Mouse (Mus musculus) midbrain, postnatal 0 days (tissue): ENCODE data around the gene Apol6. TPM values are rescaled to one million over a fixed set of nuclear protein-coding genes. Genes with fewer than 3 reads are reported as not detected.
A peak's percentile ranks its signal among the peaks of the same experiment; 100 is the strongest.

Experiments used
- ATAC-seq: fragments of 200-750 bp; cut with Nextera tagmentation; 2 replicates; pipeline ENCODE4 v1.8.0; 2017; ENCODE audit warnings: moderate number of reproducible peaks, mild to moderate bottlenecking, moderate TSS enrichment, moderate library complexity; ENCODE audit not compliant: low FRiP score
- DNase-seq: peaks from one replicate; pipeline ENCODE4 v3.0.0-alpha.2; 2015; ENCODE audit warnings: low spot score
- H3K27ac ChIP-seq: fragments of 300-500 bp; sonication (generic); 2 replicates; pipeline ENCODE4 v1.5.1; 2014; ENCODE audit warnings: low read depth, mild to moderate bottlenecking, low read length, mixed read lengths
- H3K27me3 ChIP-seq: fragments of 300-500 bp; sonication (generic); 2 replicates; pipeline ENCODE4 v1.6.1; 2014; ENCODE audit warnings: low read length, control low read depth, mixed read lengths; ENCODE audit not compliant: insufficient read depth
- H3K36me3 ChIP-seq: fragments of 300-500 bp; sonication (generic); 2 replicates; pipeline ENCODE4 v1.6.1; 2014; ENCODE audit warnings: low read length, control low read depth, mixed read lengths; ENCODE audit not compliant: insufficient read depth
- H3K4me1 ChIP-seq: fragments of 300-500 bp; sonication (generic); 2 replicates; pipeline ENCODE4 v1.6.1; 2014; ENCODE audit warnings: mild to moderate bottlenecking, control low read depth, antibody characterized with exemption, low read length, mixed read lengths; ENCODE audit not compliant: insufficient read depth
- H3K4me2 ChIP-seq: fragments of 300-500 bp; sonication (generic); 2 replicates; pipeline ENCODE4 v1.6.1; 2014; ENCODE audit warnings: low read depth, mild to moderate bottlenecking, low read length, mixed read lengths; ENCODE audit not compliant: poor library complexity, severe bottlenecking
- H3K4me3 ChIP-seq: fragments of 300-500 bp; sonication (generic); 2 replicates; pipeline ENCODE4 v1.5.1; 2014; ENCODE audit warnings: low read depth, mild to moderate bottlenecking, low read length, moderate library complexity
- H3K9ac ChIP-seq: fragments of 300-500 bp; sonication (generic); replicated peaks from 2 replicates; pipeline ENCODE4 v1.6.1; 2014; ENCODE audit warnings: mild to moderate bottlenecking, low read length, moderate library complexity, mixed read lengths; ENCODE audit not compliant: poor library complexity, severe bottlenecking
- H3K9me3 ChIP-seq: fragments of 300-500 bp; sonication (generic); 2 replicates; pipeline ENCODE4 v1.6.1; 2016; ENCODE audit warnings: low read length, control low read depth
- CTCF ChIP-seq: IDR thresholded peaks from 2 replicates; pipeline ENCODE4 v1.5.1; 2016; ENCODE audit warnings: antibody characterized with exemption, mild to moderate bottlenecking
- WGBS: fragments of 180-500 bp; shearing (Covaris S2); extraction: QIAGEN DNeasy Blood & Tissue Kit; methylation state at CpG from one replicate; pipeline ENCODE4 v1.1.7; 2014; 5-methylcytosine and 5-hydroxymethylcytosine counted together
- polyA plus RNA-seq: library from polyadenylated mRNA; unstranded; fragments of >200 nt; fragmentation: Nextera tagmentation; extraction: Ambion mirVana; gene quantifications from 2 replicates; pipeline ENCODE4 v1.2.1, GENCODE M21; 2015
- total RNA-seq: library from RNA; depleted of rRNA; stranded (reverse); fragments of >200 nt; gene quantifications from 2 replicates; pipeline ENCODE4 v1.2.3, GENCODE M21; 2014

Apol6 gene
- total and polyA plus RNA-seq, 2 experiments from 2014 or later = 0.15 to 0.16 TPM

DNA sequence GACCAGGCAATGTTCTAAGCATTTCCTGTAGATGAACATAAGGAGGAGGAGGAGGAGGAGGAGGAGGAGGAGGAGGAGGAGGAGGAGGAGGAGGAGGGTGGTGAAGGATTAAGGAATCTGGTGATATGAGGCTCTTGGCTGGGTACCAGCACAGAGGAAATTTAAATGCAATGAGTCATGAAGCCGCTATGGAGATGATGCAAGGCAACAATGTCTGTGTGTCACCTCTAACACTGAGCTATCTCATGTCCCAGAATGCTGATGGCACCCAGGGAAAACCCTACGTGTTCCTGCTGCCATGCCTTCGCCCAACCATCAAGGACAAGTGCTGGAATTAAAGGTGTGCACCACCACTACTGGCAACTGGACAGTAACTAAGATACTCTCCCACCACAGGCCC is 24.5 kb downstream of the Apol6 start:
- Histone ChIP-seq H3K4me2 (no peak overlapping the region), H3K27ac (no peak overlapping the region), H3K36me3 (no peaks in the 10 kb centered on the region), H3K4me3 (no peak overlapping the region), H3K27me3 (no peaks in the 10 kb centered on the region), H3K9ac (no peak overlapping the region), H3K4me1 (peaks cover 2% of the 10 kb centered on the region; the same call in 1 of the 2 replicates), H3K9me3 (no peaks in the 10 kb centered on the region)
- WGBS = 87% methylated on average over 3 of the region's 3 CpGs
- ATAC-seq = no peak
- no peak for TF ChIP-seq CTCF
- DNase-seq = no peak

DNA sequence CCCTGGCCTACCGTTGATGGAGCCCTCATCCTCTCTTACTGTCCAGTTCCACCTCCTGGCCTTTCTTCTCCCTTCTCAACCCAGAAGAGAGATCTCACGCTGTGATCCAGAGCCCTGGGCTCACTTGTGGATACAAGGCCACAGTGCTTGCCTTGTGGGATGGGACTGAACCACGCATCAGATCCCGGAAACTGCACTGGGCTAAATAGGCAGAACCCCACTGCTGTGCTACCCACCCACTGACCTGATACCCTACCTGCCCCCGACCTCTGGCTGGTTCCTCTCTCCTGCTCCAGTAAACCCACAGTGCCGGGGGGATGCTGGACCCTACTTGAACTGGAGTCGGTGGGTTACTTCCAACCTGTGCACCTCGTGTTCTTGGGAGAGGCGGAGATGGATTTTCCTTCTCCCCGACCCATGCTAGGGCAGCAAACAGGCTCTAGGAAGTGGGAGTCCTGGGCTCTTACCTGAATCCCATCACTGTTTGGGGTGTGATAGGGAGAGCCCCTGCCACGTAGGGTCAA is 26.3 kb downstream of the Apol6 start:
- no peak for TF ChIP-seq CTCF
- H3K4me2 ChIP-seq = no peak overlapping the region
- no peak overlapping the region for H3K9ac ChIP-seq
- DNase-seq = no peak
- no peak for ATAC-seq
- no peak overlapping the region for H3K4me3 ChIP-seq
- H3K27me3 ChIP-seq = no peaks in the 10 kb centered on the region
- WGBS = 88% methylated on average over 11 of the region's 11 CpGs
- H3K4me1 ChIP-seq = peaks cover 2% of the 10 kb centered on the region; the same call in 1 of the 2 replicates
- no peak overlapping the region for H3K27ac ChIP-seq
- H3K9me3 ChIP-seq = no peaks in the 10 kb centered on the region
- H3K36me3 ChIP-seq = no peaks in the 10 kb centered on the region

DNA sequence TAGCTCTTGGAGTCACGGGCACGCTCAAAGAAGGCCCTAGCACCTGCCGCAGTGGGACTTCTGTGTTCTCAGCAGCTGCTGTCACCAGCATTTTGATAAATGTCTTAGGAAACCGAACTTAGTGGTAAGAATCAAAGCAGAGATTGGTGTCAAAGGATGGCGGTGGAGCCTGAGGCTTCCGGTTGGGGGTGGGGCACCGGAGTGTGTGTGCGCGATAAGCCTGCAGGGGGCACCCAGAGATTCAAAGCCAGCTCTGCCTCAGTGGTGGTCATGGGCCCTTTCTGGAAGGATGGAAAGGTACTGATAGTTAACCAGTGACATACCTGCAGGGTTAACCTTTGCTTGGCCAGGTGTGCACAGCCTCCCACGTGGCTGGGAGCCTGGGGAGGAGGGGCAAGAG is 27.0 kb downstream of the Apol6 start:
- no peak overlapping the region for H3K27ac ChIP-seq
- H3K36me3 ChIP-seq = 0 out of 2 replicates have a peak, but pooled peaks cover under 1% of the 10 kb centered on the region
- H3K4me2 ChIP-seq = peak overlapping the region; percentile 15; the same call in 1 of the 2 replicates
- H3K4me1 ChIP-seq = peaks cover 2% of the 10 kb centered on the region; the same call in 1 of the 2 replicates
- H3K27me3 ChIP-seq = no peaks in the 10 kb centered on the region
- H3K9ac ChIP-seq = no peak overlapping the region
- no peaks in the 10 kb centered on the region for H3K9me3 ChIP-seq
- peak; percentile 59 for ATAC-seq
- TF ChIP-seq CTCF = peak; percentile 70
- DNase-seq = peak; percentile 46
- no peak overlapping the region for H3K4me3 ChIP-seq
- 19% methylated on average over 10 of the region's 10 CpGs for WGBS

DNA sequence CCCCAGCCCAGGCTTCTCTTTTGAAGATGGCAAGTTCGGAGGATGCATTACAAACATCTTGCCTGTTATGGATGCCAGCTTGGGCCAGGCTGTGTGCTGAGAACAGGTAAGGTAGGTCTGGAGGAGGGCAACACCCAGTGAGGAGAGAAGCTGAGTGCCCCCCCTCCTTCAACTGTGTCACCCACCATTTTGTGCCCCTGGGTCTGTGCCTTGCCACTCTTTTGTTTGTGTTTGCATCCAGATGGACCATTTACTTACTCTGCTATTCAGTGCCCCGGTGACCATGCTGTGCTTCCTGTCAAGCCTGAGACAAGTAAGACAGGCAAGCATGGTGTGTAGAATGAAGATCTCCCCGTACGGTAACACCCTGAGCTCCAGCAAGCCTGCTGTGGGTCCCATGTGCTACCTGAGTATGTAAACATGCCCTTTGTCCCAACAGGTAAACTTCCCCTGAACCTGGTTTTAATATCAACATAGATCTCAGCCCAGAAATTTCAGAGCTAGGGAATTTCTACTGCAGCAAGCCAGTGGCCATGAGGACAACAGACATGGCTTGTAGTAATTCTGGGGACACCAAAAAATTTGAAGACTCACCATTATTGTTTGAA is 28.1 kb downstream of the Apol6 start:
- Histone ChIP-seq H3K4me1 (peaks cover 2% of the 10 kb centered on the region; the same call in 1 of the 2 replicates), H3K4me2 (no peak overlapping the region), H3K9me3 (no peaks in the 10 kb centered on the region), H3K27me3 (no peaks in the 10 kb centered on the region), H3K9ac (no peak overlapping the region), H3K4me3 (no peak overlapping the region), H3K27ac (no peak overlapping the region), H3K36me3 (peaks cover 12% of the 10 kb centered on the region)
- WGBS = 58% methylated on average over 4 of the region's 4 CpGs
- DNase-seq = no peak
- ATAC-seq = no peak
- TF ChIP-seq CTCF = no peak

DNA sequence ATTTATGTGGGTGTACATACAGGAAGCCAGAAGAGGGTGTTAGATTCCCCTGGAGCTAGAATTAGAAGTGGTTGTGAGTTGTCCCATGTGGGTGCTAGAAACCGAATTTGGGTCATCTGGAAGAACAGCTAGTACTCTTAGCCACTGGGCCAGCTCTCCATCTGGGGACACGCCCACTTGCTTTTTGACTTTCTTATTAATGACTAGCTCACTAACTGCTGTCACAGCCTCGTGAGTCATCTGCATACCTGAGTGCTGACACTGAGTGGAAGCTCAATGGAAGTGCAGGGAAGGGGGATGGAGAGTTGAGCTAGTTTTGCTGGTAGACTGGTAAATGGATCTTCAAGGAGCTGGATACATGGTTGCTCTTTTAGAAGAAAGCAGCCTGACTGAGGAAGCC is 32.0 kb downstream of the Apol6 start:
- no peaks in the 10 kb centered on the region for H3K9me3 ChIP-seq
- no peaks in the 10 kb centered on the region for H3K27me3 ChIP-seq
- no peak overlapping the region for H3K4me3 ChIP-seq
- H3K36me3 ChIP-seq = peaks cover 28% of the 10 kb centered on the region
- H3K27ac ChIP-seq = no peak overlapping the region
- no peak overlapping the region for H3K9ac ChIP-seq
- no peak for ATAC-seq
- no peak overlapping the region for H3K4me2 ChIP-seq
- TF ChIP-seq CTCF = no peak
- no peak for DNase-seq
- WGBS = 81% methylated on average over 3 of the region's 3 CpGs
- peaks cover 2% of the 10 kb centered on the region; the same call in 1 of the 2 replicates for H3K4me1 ChIP-seq

DNA sequence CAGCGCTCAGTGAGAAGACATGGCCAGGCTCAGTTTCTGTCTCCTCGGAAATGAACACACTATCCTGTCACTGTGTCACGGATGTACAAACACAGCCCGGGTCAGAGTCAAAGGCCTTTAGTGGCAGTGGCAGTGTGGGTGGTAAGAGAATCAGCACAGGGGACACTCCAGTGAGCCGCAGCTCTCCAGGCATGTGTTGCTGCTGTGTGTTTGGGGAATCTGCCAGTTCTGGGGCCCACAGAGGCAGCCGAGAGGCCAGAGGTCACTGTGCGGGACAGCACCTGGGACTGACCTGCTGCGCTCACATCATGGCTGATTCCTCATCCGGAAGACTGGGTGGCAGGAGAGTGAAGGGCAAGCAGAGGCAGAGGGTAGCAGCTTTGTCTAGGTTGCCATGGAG is 33.4 kb downstream of the Apol6 start:
- Histone ChIP-seq H3K9me3 (no peaks in the 10 kb centered on the region), H3K27ac (no peak overlapping the region), H3K27me3 (no peaks in the 10 kb centered on the region), H3K4me1 (no peaks in the 10 kb centered on the region), H3K36me3 (peaks cover 41% of the 10 kb centered on the region), H3K4me2 (no peak overlapping the region), H3K4me3 (no peak overlapping the region), H3K9ac (no peak overlapping the region)
- ATAC-seq = no peak
- no peak for TF ChIP-seq CTCF
- 87% methylated on average over 9 of the region's 9 CpGs for WGBS
- no peak for DNase-seq
